Mouse (Mus musculus) small intestine, adult 2 months (tissue): ENCODE results near the gene Gtf2i. TPM values are rescaled to one million over a fixed set of nuclear protein-coding genes. Genes with fewer than 3 reads are reported as not detected.

Experiments used
- H3K27ac ChIP-seq: fragments of 200-500 bp; 2 replicates; pipeline ENCODE4 v1.5.1; 2012; ENCODE audit warnings: low read depth, low read length, control low read depth, inconsistent platforms; ENCODE audit not compliant: insufficient read depth
- H3K27me3 ChIP-seq: fragments of 200-500 bp; 2 replicates; pipeline ENCODE4 v1.6.1; 2012; ENCODE audit warnings: mild to moderate bottlenecking, moderate library complexity, low read length, inconsistent platforms; ENCODE audit not compliant: control insufficient read depth, insufficient read depth
- H3K36me3 ChIP-seq: fragments of 200-500 bp; 2 replicates; pipeline ENCODE4 v1.6.1; 2012; ENCODE audit warnings: mild to moderate bottlenecking, low read length, control low read depth, inconsistent platforms; ENCODE audit not compliant: control insufficient read depth, insufficient read depth
- H3K4me1 ChIP-seq: fragments of 200-500 bp; 2 replicates; pipeline ENCODE4 v1.6.1; 2012; ENCODE audit warnings: low read length, inconsistent platforms, mixed read lengths; ENCODE audit not compliant: control insufficient read depth, insufficient read depth, insufficient read length
- H3K4me3 ChIP-seq: fragments of 200-500 bp; 2 replicates; pipeline ENCODE4 v1.5.1; 2012; ENCODE audit warnings: low read depth, mild to moderate bottlenecking, control low read depth, inconsistent platforms, low read length, moderate library complexity
- CTCF ChIP-seq: fragments of 200-500 bp; IDR thresholded peaks from 2 replicates; pipeline ENCODE4 v1.5.1; 2012; ENCODE audit warnings: low read depth, mild to moderate bottlenecking, control low read depth, inconsistent platforms, low read length, moderate library complexity, mixed read lengths; ENCODE audit not compliant: insufficient replicate concordance, insufficient read length; ENCODE audit errors: extremely low read depth
- POLR2A ChIP-seq: fragments of 200-500 bp; IDR thresholded peaks from 2 replicates; pipeline ENCODE4 v1.6.1; 2012; ENCODE audit warnings: low read depth, mild to moderate bottlenecking, control low read depth, inconsistent platforms, low read length, moderate library complexity
- WGBS: fragments of 180-500 bp; shearing (Covaris S2); methylation state at CpG from one replicate; pipeline ENCODE4 v1.1.7; 2018; 5-methylcytosine and 5-hydroxymethylcytosine counted together
- polyA plus RNA-seq: library from polyadenylated mRNA; depleted of rRNA; stranded (reverse); fragments of >200 nt; gene quantifications from 2 replicates; pipeline ENCODE4 v1.2.3, GENCODE M21; 2012

Gene Gtf2i
- polyA plus RNA-seq, 1 experiment = 34.0 TPM

DNA sequence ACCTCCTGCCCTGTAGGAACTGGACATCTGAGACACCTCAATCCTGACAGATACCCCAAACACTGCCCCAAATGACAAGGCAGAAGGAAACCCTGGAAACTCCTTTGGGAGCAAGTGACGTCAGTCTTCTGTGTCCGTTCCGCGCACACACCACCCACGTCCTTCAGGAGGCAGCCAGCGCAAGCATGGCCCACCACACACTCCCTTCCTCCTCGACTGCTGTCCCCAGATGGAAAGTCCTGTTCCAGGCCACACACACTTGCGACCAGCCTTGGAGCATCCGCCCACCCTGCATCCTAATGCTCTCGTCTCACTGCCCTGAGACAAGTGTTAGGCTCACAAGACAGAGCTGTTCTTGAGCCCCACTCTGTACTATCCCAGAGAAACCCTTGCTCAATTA lies 59.3 kb downstream of the Gtf2i start:
- Histone ChIP-seq H3K27ac (no peak overlapping the region), H3K4me3 (no peak overlapping the region), H3K27me3 (no peaks in the 10 kb centered on the region), H3K36me3 (peaks cover 65% of the 10 kb centered on the region), H3K4me1 (no peaks in the 10 kb centered on the region)
- 91% methylated on average over 10 of the region's 10 CpGs for WGBS
- TF ChIP-seq POLR2A = no peak
- TF ChIP-seq CTCF = no peak

- TF ChIP-seq POLR2A (no peak), CTCF (peak; percentile 31; the same call in 1 of the 2 replicates)
- no peak overlapping the region for H3K27ac ChIP-seq
- no peak overlapping the region for H3K4me3 ChIP-seq
- H3K4me1 ChIP-seq = no peaks in the 10 kb centered on the region
- WGBS = 69% methylated on average over 3 of the region's 3 CpGs
- no peaks in the 10 kb centered on the region for H3K27me3 ChIP-seq
- H3K36me3 ChIP-seq = peaks cover 65% of the 10 kb centered on the region
Observed at GRCm38 (mm10) chr5:134253806-134254205, 60.8 kb downstream of the Gtf2i start.

GRCm38 (mm10) chr5:134251083-134251482 lies 63.5 kb downstream of the Gtf2i start:
- Histone ChIP-seq H3K36me3 (peaks cover 76% of the 10 kb centered on the region), H3K27me3 (no peaks in the 10 kb centered on the region), H3K4me1 (no peaks in the 10 kb centered on the region), H3K4me3 (no peak overlapping the region), H3K27ac (no peak overlapping the region)
- no peak for TF ChIP-seq CTCF
- TF ChIP-seq POLR2A = no peak
- WGBS = 98% methylated on average over 4 of the region's 4 CpGs

GRCm38 (mm10) chr5:134250601-134251000 lies 64.0 kb downstream of the Gtf2i start:
- no peak for TF ChIP-seq CTCF
- no peak for TF ChIP-seq POLR2A
- no peaks in the 10 kb centered on the region for H3K27me3 ChIP-seq
- H3K4me3 ChIP-seq = no peak overlapping the region
- H3K27ac ChIP-seq = no peak overlapping the region
- H3K36me3 ChIP-seq = peaks cover 76% of the 10 kb centered on the region
- 91% methylated on average over 3 of the region's 3 CpGs for WGBS
- no peaks in the 10 kb centered on the region for H3K4me1 ChIP-seq

GRCm38 (mm10) chr5:134249245-134249649 lies 65.3 kb downstream of the Gtf2i start:
- no peak overlapping the region for H3K4me3 ChIP-seq
- no peak overlapping the region for H3K27ac ChIP-seq
- H3K4me1 ChIP-seq = no peaks in the 10 kb centered on the region
- no peaks in the 10 kb centered on the region for H3K27me3 ChIP-seq
- WGBS = 91% methylated on average over 8 of the region's 8 CpGs
- peaks cover 78% of the 10 kb centered on the region for H3K36me3 ChIP-seq
- TF ChIP-seq CTCF (no peak), POLR2A (no peak)

- Histone ChIP-seq H3K36me3 (peaks cover 79% of the 10 kb centered on the region), H3K4me3 (no peak overlapping the region), H3K27me3 (no peaks in the 10 kb centered on the region), H3K4me1 (no peaks in the 10 kb centered on the region), H3K27ac (no peak overlapping the region)
- WGBS = 94% methylated on average over 14 of the region's 14 CpGs
- TF ChIP-seq CTCF = no peak
- TF ChIP-seq POLR2A = no peak
Observed at GRCm38 (mm10) chr5:134248608-134249244, 65.8 kb downstream of the Gtf2i start.

DNA sequence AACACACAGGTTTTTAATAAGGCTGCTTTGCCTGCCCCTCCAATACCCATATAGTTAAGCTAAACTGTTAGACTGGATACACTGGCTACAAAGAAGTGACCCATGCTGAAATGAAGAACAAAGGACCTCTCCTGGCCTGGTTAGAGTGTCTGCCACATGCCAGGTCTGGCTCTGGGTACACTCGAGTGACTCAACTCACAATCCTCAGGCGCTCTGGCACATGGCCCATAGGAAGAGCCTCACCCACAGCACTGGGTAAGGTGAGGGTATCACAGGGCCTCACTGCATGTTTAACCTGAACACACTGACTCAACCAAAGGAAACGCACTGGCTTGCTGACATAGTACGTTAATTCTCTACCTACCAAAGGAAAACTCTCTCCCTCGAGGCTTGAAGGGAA lies 68.4 kb downstream of the Gtf2i start:
- H3K36me3 ChIP-seq = peaks cover 84% of the 10 kb centered on the region
- TF ChIP-seq CTCF (no peak), POLR2A (no peak)
- WGBS = 83% methylated on average over 5 of the region's 5 CpGs

GRCm38 (mm10) chr5:134244890-134245289 lies 69.7 kb downstream of the Gtf2i start:
- 94% methylated on average over 5 of the region's 5 CpGs for WGBS

More for the DNA sequence above, 68.4 kb downstream of the Gtf2i start:
- Histone ChIP-seq H3K27me3 (no peaks in the 10 kb centered on the region), H3K27ac (no peak overlapping the region), H3K4me3 (no peak overlapping the region), H3K4me1 (no peaks in the 10 kb centered on the region)

More at GRCm38 (mm10) chr5:134244890-134245289, 69.7 kb downstream of the Gtf2i start:
- Histone ChIP-seq H3K27me3 (no peaks in the 10 kb centered on the region), H3K27ac (no peak overlapping the region), H3K4me3 (no peak overlapping the region), H3K36me3 (peaks cover 90% of the 10 kb centered on the region), H3K4me1 (no peaks in the 10 kb centered on the region)
- TF ChIP-seq POLR2A = no peak
- TF ChIP-seq CTCF = no peak
